Mouse (Mus musculus) heart, embryonic 10.5 days (tissue): ENCODE data around the gene Trnt1. TPM values are rescaled to one million over a fixed set of nuclear protein-coding genes. Genes with fewer than 3 reads are reported as not detected.

ENCODE experiments used
- DNase-seq: peaks from one replicate; pipeline ENCODE4 v3.0.0-alpha.2; 2017; ENCODE audit warnings: low spot score
- H3K27ac ChIP-seq: fragments of 300-500 bp; sonication (generic); 2 replicates; pipeline ENCODE4 v1.5.1; 2016; ENCODE audit warnings: mild to moderate bottlenecking
- H3K27me3 ChIP-seq: fragments of 300-500 bp; sonication (generic); 2 replicates; pipeline ENCODE4 v1.6.1; 2016; ENCODE audit warnings: mild to moderate bottlenecking; ENCODE audit not compliant: poor library complexity, insufficient read depth, severe bottlenecking
- H3K36me3 ChIP-seq: fragments of 300-500 bp; sonication (generic); 2 replicates; pipeline ENCODE4 v1.6.1; 2016; ENCODE audit warnings: mild to moderate bottlenecking, moderate library complexity
- H3K4me1 ChIP-seq: fragments of 300-500 bp; sonication (generic); 2 replicates; pipeline ENCODE4 v1.6.1; 2016; ENCODE audit warnings: mild to moderate bottlenecking
- H3K4me3 ChIP-seq: fragments of 300-500 bp; sonication (generic); 2 replicates; pipeline ENCODE4 v1.5.1; 2016; ENCODE audit warnings: mild to moderate bottlenecking, moderate library complexity
- H3K9me3 ChIP-seq: fragments of 300-500 bp; sonication (generic); 2 replicates; pipeline ENCODE4 v1.6.1; 2016; ENCODE audit warnings: mild to moderate bottlenecking, moderate library complexity
- WGBS: fragments of 180-500 bp; shearing (Covaris S2); methylation state at CpG from one replicate; pipeline ENCODE4 v1.1.7; 2016; 5-methylcytosine and 5-hydroxymethylcytosine counted together
- polyA plus RNA-seq: library from polyadenylated mRNA; unstranded; fragments of >200 nt; fragmentation: Nextera tagmentation; extraction: Ambion mirVana; gene quantifications from 2 replicates; pipeline ENCODE4 v1.2.1, GENCODE M21; 2016

Gene Trnt1
- polyA plus RNA-seq, 1 experiment from 2014 or later = 64.8 TPM

GRCm38 (mm10) chr6:106793621-106794020 lies 24.7 kb downstream of the Trnt1 start:
- DNase-seq = no peak
- no peak overlapping the region for H3K27ac ChIP-seq
- H3K9me3 ChIP-seq = no peaks in the 10 kb centered on the region
- no peak overlapping the region for H3K4me3 ChIP-seq
- H3K36me3 ChIP-seq = peaks cover 33% of the 10 kb centered on the region
- H3K27me3 ChIP-seq = no peaks in the 10 kb centered on the region
- H3K4me1 ChIP-seq = peaks cover 1% of the 10 kb centered on the region; the same call in 1 of the 2 replicates
- WGBS = 91% methylated on average over 10 of the region's 10 CpGs

GRCm38 (mm10) chr6:106794094-106794814 lies 25.3 kb downstream of the Trnt1 start:
- H3K9me3 ChIP-seq = no peaks in the 10 kb centered on the region
- no peak for DNase-seq
- no peak overlapping the region for H3K4me3 ChIP-seq
- peaks cover 33% of the 10 kb centered on the region for H3K36me3 ChIP-seq
- WGBS = 89% methylated on average over 13 of the region's 13 CpGs
- H3K27me3 ChIP-seq = no peaks in the 10 kb centered on the region
- no peak overlapping the region for H3K27ac ChIP-seq
- peaks cover 7% of the 10 kb centered on the region; the same call in 1 of the 2 replicates for H3K4me1 ChIP-seq

- Histone ChIP-seq H3K4me1 (peaks cover 10% of the 10 kb centered on the region; the same call in 1 of the 2 replicates), H3K27me3 (no peaks in the 10 kb centered on the region)
- 2% methylated on average over 57 of the region's 57 CpGs for WGBS
Measured at GRCm38 (mm10) chr6:106799333-106800226, 30.7 kb downstream of the Trnt1 start, which contains the start of gene Crbn. TSS of gene Crbn (minus strand) at chr6:106800077.

GRCm38 (mm10) chr6:106800227-106800557 lies 31.3 kb downstream of the Trnt1 start:
- no peaks in the 10 kb centered on the region for H3K9me3 ChIP-seq
- H3K4me3 ChIP-seq = peak overlapping the region; percentile 75
- WGBS = 57% methylated on average over 5 of the region's 5 CpGs
- H3K27ac ChIP-seq = no peak overlapping the region
- peaks cover 10% of the 10 kb centered on the region; the same call in 1 of the 2 replicates for H3K4me1 ChIP-seq
- no peaks in the 10 kb centered on the region for H3K27me3 ChIP-seq
- peaks cover 1% of the 10 kb centered on the region; the same call in 1 of the 2 replicates for H3K36me3 ChIP-seq
- no peak for DNase-seq

More at GRCm38 (mm10) chr6:106799333-106800226, 30.7 kb downstream of the Trnt1 start, which contains the start of gene Crbn:
- Histone ChIP-seq H3K9me3 (no peaks in the 10 kb centered on the region), H3K36me3 (peaks cover 8% of the 10 kb centered on the region), H3K27ac (peak within 1 kb of the TSS; percentile 87), H3K4me3 (peak within 1 kb of the TSS; percentile 75)
- peak; percentile 93 for DNase-seq

- Histone ChIP-seq H3K36me3 (no peaks in the 10 kb centered on the region), H3K9me3 (no peaks in the 10 kb centered on the region), H3K27ac (no peak overlapping the region), H3K4me1 (0 out of 2 replicates have a peak, but pooled peaks cover 1% of the 10 kb centered on the region), H3K27me3 (no peaks in the 10 kb centered on the region), H3K4me3 (no peak overlapping the region)
- DNase-seq = no peak
- WGBS = 32% methylated on average over 2 of the region's 2 CpGs
Measured at GRCm38 (mm10) chr6:106804904-106805303, 36.0 kb downstream of the Trnt1 start.

- Histone ChIP-seq H3K4me1 (no peaks in the 10 kb centered on the region), H3K36me3 (no peaks in the 10 kb centered on the region), H3K27ac (no peak overlapping the region), H3K9me3 (no peaks in the 10 kb centered on the region), H3K27me3 (no peaks in the 10 kb centered on the region), H3K4me3 (no peak overlapping the region)
- no peak for DNase-seq
- whole genome bisulfite sequencing = 70% methylated on average over 2 of the region's 2 CpGs
Measured at GRCm38 (mm10) chr6:106809161-106809560, 40.2 kb downstream of the Trnt1 start.

- H3K9me3 ChIP-seq = no peaks in the 10 kb centered on the region
- no peak overlapping the region for H3K27ac ChIP-seq
- H3K27me3 ChIP-seq = no peaks in the 10 kb centered on the region
- no peak overlapping the region for H3K4me3 ChIP-seq
- H3K4me1 ChIP-seq = no peaks in the 10 kb centered on the region
- no peak for DNase-seq
- H3K36me3 ChIP-seq = no peaks in the 10 kb centered on the region
- 85% methylated on average over 3 of the region's 3 CpGs for WGBS
Measured at GRCm38 (mm10) chr6:106810686-106811085, 41.8 kb downstream of the Trnt1 start.

GRCm38 (mm10) chr6:106819246-106819645 lies 50.3 kb downstream of the Trnt1 start:
- no peaks in the 10 kb centered on the region for H3K27me3 ChIP-seq
- H3K9me3 ChIP-seq = no peaks in the 10 kb centered on the region
- no peaks in the 10 kb centered on the region for H3K4me1 ChIP-seq
- no peak overlapping the region for H3K4me3 ChIP-seq
- H3K36me3 ChIP-seq = no peaks in the 10 kb centered on the region
- no peak for DNase-seq
- no peak overlapping the region for H3K27ac ChIP-seq

- H3K9me3 ChIP-seq = no peaks in the 10 kb centered on the region
- H3K27me3 ChIP-seq = no peaks in the 10 kb centered on the region
- H3K4me3 ChIP-seq = no peak overlapping the region
- no peak overlapping the region for H3K27ac ChIP-seq
- no peaks in the 10 kb centered on the region for H3K4me1 ChIP-seq
- WGBS = 68% methylated on average over 3 of the region's 3 CpGs
- no peak for DNase-seq
- no peaks in the 10 kb centered on the region for H3K36me3 ChIP-seq
Measured at GRCm38 (mm10) chr6:106819906-106820305, 51.0 kb downstream of the Trnt1 start.

GRCm38 (mm10) chr6:106820566-106820965 lies 51.6 kb downstream of the Trnt1 start:
- Histone ChIP-seq H3K27me3 (no peaks in the 10 kb centered on the region), H3K4me3 (no peak overlapping the region), H3K4me1 (no peaks in the 10 kb centered on the region), H3K36me3 (no peaks in the 10 kb centered on the region), H3K27ac (no peak overlapping the region), H3K9me3 (no peaks in the 10 kb centered on the region)
- no peak for DNase-seq

GRCm38 (mm10) chr6:106822329-106822728 lies 53.4 kb downstream of the Trnt1 start:
- Histone ChIP-seq H3K9me3 (no peaks in the 10 kb centered on the region), H3K4me1 (no peaks in the 10 kb centered on the region), H3K36me3 (no peaks in the 10 kb centered on the region), H3K27me3 (no peaks in the 10 kb centered on the region), H3K4me3 (no peak overlapping the region), H3K27ac (no peak overlapping the region)
- no peak for DNase-seq
- 51% methylated on average over 1 of the region's 1 CpGs for WGBS
